Mouse (Mus musculus): ENCODE results near the gene Ryr1.
"Not testable (repeated sequence)": the region's sequence is repeated elsewhere in the genome, so short reads cannot be mapped to it uniquely, and the experiment has no call there.

Gene Ryr1

DNA sequence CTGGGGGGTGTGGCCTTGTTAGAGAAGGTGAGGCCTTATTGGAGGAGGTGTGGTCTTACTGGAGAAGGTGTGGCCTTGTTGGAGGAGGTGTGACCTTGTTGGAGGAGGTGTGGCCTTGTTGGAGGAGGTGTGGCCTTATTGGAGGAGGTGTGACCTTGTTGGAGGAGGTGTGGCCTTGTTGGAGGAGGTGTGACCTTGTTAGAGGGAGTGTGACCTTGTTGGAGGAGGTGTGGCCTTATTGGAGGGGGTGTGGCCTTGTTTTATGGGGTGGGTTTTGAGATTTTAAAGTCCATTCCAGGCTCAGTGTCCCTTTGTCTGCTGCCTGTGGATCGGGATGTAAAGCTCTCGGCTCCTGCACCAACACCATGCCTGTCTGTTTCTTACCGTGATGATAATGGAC, 40.6 kb downstream of the Ryr1 start:
- in situ Hi-C loops (cut with MboI, MseI) = no loop called here

DNA sequence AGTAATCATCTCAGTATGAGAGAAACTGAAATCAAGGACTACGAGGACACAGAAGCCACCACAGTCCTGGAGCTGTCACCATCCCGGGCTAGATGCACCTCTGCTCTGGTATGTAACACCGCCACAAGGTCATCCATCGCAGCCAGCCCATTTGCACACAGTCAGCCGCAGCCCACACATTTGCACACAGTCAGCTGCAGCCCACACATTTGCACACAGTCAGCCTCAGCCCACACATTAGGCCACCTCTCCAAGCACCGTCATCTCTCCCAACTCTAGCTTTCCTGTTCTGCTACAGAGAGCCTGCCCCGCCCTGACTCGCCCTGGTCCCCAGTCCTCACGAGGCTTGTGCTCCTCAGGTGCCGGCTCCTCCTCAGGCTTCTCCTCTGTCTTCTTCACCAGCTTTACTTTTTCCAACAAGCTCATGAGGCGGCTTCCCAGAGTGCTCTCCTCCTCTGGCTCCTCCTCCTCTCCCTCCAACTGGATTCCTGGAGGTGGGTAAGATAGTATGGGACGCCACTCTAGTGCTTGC, 45.5 kb downstream of the Ryr1 start:
- in situ Hi-C loops (cut with MboI, MseI) = loop anchor here (10.0 kb wide), 1 partner anchor 965 kb away; no protein-coding TSS in a partner anchor

DNA sequence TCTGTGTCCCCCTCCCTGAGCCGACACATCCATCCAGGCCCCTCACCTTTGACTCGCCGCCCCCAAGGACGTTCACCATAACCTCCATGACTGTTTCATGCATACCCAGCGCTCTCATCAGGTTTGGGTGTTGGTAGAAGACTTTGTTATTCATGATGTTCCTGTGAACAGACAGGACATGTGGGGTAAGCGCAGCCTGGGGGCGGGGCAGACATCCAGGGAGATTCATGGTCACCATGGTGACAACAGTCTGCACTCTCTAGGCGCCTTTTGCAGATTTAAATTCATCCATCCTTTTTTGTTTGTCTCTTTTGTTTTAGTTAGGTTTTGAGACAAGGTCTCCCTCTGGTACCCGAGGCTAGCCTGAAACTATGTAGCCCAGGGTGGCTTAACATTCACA, 48.0 kb downstream of the Ryr1 start:
- in situ Hi-C loops (cut with MboI, MseI) = loop anchor here (10.0 kb wide), 1 partner anchor 962 kb away; no protein-coding TSS in a partner anchor

DNA sequence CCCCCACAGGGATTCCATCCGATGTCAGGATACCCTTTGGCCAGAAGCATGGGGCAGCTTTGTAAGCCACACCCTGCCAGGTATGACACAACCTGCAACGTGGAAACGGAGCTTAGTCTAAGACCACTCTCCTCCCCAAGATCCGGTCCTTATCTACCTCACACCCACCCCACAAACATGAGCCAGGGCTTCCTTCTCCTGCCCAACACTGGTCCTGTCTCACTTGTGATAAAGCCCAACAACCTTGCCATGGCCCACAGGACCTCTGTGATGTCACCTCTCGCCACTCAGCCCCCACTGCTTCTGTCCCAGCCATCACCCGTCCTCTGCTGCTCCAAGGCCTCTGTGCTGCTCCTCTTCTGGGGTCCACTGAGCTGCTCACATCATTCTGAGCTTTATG, 49.8 kb downstream of the Ryr1 start:
- in situ Hi-C loops (cut with MboI, MseI) = loop anchor here (10.0 kb wide), 1 partner anchor 960 kb away; no protein-coding TSS in a partner anchor

DNA sequence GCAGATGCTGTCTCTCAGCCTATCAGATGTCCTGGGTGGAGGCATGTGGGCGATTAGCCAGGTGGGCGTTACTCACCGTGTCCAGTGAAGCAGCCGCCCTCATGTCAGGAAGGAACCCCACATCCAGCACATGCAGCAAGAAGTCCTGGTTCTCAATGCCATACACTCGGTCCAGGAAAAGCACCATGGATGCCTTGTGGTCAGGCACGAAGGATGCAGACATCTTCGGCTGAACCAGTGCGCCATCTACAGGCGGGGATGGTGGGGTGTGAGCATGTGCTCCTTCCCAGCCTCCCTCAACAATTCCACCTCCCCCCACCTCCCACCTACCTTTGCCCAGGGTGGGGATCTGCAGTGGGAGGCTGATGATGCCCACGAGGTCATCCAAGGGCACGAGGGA, 52.3 kb downstream of the Ryr1 start:
- in situ Hi-C loops (cut with MboI, MseI) = loop anchor here (10.0 kb wide), 1 partner anchor 958 kb away; no protein-coding TSS in a partner anchor

DNA sequence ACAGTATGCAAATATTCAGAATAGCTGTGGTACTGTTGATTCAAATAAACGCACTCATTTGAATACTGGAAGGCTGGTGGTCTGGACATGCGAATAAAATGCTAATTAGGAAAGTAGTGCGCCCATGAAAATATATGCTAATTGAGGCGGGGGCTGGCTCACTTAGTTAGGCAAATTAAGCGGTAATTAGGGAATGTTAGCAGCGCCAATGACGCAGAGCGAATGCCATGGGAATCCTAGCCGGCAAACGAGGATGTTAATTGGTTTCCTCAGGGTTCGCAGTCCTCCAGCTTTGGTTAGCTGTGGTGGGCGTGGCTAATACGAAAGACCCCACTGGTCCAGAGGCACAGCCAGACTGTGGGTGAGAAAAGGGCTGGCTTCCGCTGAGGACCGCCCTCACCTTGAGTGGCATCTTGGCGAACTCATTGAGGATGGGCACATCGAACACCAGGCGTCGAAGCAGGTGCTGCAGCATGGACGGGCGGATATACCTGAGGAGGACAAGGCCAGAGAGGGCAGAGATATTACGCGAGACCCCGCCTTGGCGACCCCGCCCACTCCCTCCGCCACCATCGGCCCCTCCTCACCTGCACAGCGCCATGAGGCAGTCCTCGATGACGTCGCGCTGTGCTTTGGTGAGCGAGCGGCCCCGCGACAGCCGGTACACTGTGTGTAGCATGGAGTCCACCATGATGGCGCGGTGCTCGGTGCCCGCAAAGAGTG, 53.6 kb downstream of the Ryr1 start:
- in situ Hi-C loops (cut with MboI, MseI) = loop anchor here (10.0 kb wide), 1 partner anchor 957 kb away; no protein-coding TSS in a partner anchor

DNA sequence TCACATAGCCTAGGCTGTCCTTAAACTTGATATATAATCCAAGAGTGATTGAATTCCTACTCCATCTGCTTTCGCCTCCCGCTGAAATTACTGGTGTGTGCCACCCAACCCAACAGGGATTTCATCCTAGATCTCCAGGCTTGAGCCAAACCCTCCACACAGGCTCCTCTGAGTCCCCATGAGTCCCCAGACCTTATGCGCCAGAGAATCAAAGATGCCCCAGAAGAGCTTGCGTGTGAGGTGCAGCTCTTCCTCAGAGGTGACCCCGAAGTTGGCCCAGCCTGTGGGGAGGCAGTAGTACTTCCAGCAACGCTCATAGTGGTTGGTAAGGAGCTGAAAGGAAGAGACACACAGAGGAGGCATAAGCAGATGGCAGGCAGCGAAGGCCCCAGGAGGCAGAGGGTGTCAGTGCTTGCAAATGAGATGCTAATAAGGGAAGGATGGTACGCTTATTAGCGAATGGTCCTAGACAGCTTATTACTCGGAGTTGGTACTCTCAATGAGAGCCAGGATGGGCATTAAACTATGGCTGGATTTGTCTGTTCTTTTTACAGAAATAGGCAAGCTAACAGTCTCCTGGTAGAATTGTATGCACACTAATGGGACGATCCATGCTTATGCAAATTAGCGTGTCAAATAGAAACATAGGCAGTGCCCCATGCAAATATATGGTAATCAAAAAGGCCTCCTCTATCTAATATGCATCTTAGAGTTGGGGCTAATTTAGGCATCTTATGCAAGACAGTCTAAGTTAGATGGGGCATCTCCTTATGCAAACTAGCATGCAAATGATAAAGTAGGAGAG, 54.4 kb downstream of the Ryr1 start:
- in situ Hi-C loops (cut with MboI, MseI) = loop anchor here (10.0 kb wide), 1 partner anchor 956 kb away; no protein-coding TSS in a partner anchor

DNA sequence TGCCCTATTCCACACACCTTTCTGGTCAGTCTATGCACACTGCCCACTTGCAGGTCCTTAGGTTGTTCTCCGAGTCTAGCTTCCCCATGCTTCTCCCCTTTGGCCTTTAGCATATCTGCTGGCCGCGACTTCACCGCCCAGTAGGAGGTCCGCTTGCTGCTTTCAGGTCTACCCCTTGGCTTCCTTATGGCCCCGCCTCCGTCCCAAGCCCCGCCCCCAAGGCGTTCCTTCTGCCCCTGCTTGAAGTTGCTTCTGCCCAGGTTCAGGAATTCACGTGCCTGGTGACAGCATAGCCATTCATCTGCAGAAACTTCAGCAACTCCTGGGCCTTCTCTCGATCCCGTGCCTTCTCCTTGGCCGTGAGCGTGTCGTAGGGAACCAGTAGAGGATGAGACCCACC, 57.2 kb downstream of the Ryr1 start:
- in situ Hi-C loops (cut with MboI, MseI) = no loop called here

DNA sequence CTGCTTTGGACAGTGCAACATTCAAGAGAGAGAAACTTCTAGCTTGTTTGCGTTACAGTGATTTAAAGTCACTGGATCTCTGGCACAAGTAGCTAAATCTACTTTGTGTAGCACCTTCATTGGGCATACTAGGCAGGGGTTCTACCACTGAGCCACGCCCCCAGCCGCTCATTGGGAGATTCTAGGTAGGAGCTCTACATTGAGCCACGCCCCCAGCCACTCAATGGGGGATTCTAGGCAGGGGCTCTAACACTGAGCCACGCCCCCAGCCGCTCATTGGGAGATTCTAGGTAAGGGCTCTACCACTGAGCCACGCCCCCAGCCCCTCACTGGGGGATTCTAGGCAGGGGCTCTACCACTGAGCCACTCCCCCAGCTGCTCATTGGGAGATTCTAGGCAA, 61.5 kb downstream of the Ryr1 start:
- in situ Hi-C loops (cut with MboI, MseI) = not testable (repeated sequence)

DNA sequence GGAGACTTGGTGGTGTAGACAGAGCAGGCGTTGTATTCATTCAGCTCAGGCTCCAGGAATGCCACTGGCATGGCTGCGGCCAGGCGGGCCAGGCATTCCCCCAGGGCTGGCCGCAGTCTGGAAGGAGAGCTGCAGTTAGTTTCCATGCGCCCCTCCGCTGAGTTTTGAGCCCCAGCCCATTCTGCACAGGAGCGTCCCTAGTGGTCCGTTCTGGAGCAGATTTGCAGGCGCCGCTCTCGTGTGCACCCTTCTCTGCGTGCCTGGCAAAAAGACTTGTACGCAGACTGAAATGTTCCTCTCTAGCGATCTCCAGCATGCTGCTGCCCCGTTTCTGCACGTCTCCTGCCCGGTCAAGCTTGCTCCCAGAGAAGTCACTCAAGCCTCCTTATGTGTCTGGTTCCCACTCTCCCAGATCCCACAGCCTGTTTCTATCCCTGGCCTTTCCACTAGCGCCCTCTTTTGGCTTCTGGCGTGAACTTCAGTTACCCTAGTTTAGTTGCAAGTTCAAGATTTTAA, 63.4 kb downstream of the Ryr1 start:
- in situ Hi-C loops (cut with MboI, MseI) = no loop called here

DNA sequence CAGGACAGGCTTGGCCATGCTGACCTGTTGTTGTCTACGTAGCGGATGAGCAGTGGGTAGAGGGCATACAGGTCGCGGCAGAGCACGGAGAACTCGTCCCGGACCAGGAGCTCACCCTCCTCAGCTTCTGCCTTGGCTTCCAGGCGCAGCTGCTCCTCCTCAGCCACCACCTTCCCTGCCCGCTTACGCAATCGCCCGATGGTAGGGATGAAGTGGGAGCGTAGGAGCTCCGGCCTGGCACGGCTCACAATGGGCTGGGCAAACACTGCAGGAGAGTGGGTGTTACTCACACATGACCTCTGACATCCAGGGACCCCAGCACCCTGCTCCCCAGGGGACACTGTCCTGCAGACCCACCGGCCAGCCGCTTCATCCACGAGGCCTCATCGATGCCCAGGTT, 65.5 kb downstream of the Ryr1 start:
- in situ Hi-C loops (cut with MboI, MseI) = no loop called here

DNA sequence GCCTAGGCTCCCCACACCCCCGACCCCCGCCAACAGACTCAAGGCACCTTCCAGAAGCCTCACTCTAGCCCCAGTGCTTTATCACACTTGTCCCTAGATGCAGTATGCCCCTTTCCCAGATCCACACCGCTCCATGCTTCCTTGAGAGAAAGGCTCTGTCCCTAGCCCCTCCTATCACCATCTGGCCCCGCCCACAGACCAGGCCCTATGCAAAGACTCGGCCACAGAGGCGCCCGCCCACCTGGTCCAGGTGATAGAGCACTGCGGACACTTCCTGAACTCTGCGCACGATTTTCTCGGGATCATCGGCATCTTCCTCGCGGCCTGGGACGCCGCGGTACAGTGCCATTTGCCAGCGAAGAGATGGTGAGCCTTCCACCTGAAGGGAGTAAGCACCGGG, 72.2 kb downstream of the Ryr1 start:
- in situ Hi-C loops (cut with MboI, MseI) = no loop called here

DNA sequence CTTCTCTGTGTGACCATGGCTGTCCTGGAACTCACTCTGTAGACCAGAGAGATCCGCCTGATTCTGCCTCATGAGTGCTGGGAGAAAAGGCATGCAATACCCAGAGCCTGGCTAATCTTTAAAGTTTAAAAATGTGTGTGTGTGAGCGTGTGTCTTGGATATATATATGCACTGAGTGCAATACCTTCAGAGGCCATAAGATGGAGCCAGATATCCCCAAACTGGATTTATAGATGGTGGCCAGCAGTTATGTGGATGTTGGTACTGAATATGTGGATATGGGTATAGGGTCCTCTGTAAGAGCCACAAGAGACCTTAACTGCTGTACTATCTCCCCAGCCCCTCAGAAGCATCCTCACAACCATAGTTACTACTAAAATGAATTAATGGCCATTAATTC, 74.2 kb downstream of the Ryr1 start:
- in situ Hi-C loops (cut with MboI, MseI) = no loop called here

DNA sequence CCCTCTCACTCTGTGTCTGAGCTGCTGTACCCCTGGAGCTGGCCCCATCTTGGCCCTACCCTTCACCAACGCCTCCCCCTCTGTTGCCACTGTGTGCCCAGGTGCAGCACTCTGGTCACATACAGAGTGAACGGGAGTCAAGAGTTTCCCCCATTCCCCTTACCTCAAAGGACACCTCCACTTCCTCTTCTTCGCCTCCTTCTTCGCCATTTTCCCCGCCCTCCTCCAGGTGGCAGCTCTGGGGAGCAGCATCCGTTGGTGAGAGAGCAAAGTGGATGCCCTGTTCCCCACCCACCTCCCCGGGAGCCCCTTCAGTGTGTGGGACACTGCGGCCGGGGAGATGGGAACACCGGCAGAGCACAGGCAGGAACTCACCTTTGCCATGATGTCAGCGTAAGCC, 76.4 kb downstream of the Ryr1 start:
- in situ Hi-C loops (cut with MboI, MseI) = no loop called here

DNA sequence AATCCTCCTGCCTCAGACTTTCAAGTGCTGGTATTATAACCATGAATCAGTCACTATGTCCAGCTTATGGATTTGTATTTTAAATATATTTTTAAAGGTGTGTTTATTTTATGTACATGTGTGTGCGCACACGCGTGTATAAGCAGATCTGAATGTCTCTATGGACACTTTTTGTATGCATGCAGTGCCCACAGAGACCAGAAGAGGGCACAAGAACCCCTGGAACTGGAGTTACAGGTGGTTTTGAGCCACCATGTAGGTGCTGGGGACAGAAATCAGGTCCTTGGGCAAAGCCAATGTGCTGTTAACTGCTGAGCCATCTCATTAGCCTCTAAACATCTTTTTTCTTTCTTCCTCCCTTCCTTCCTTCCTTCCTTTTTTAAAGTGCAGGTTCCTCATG, 76.9 kb downstream of the Ryr1 start:
- in situ Hi-C loops (cut with MboI, MseI) = no loop called here

DNA sequence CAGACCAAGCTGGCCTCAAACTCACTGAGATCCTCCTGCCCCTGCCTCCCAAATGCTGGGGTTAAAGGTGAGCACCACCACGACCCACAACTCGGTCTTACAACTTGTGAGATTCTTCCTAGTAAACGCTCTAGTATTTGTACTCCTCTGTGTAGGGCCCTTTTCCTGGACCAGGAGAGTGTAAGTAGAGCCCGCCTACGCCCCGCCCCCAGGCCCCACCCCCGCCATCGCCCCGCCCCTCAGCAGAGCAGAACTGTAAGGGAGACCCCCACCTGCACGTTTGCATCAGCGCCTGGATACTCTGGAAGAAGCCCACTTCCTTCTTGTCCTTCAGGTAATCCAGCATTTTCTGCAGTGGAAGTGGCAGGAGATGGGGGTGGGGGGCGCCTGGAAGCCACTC, 78.4 kb downstream of the Ryr1 start:
- in situ Hi-C loops (cut with MboI, MseI) = no loop called here

DNA sequence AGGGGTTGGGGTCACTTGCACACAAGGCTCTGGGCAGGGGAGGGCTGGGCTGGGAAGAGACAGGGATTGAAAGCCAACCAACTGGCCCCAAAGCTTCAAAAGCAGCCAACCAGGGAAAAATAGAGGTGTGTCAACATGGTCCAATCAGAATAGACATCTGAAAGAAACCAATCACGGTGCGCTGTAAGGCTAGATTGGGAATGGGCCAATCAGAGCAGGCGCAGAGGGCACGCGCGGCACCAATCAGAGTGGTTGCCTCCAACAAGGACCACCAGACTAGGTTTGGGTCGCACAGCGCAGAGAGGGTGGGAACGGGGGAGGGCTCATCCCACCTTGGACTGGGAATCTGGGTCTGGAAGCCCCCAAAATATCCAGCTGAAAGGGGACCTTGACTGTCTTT, 80.7 kb downstream of the Ryr1 start:
- in situ Hi-C loops (cut with MboI, MseI) = no loop called here

DNA sequence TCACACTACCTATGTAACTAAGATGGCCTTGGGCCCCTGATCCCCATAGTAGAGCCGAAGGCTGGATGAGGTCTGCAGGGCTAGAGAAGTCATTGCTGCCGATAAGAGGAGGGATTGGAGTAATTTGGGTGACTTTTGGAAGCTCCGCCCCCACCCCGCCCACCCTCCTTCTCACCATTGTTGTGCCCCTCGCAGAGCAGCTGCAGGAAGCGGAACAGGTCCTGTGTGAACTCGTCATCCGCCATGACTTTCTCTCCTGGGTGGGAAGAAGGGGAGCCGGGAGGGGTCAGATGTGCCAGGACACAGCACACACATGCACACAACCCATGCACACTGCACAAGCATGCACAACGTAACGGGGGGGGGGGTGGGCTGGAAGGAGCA, 81.3 kb downstream of the Ryr1 start:
- in situ Hi-C loops (cut with MboI, MseI) = no loop called here

DNA sequence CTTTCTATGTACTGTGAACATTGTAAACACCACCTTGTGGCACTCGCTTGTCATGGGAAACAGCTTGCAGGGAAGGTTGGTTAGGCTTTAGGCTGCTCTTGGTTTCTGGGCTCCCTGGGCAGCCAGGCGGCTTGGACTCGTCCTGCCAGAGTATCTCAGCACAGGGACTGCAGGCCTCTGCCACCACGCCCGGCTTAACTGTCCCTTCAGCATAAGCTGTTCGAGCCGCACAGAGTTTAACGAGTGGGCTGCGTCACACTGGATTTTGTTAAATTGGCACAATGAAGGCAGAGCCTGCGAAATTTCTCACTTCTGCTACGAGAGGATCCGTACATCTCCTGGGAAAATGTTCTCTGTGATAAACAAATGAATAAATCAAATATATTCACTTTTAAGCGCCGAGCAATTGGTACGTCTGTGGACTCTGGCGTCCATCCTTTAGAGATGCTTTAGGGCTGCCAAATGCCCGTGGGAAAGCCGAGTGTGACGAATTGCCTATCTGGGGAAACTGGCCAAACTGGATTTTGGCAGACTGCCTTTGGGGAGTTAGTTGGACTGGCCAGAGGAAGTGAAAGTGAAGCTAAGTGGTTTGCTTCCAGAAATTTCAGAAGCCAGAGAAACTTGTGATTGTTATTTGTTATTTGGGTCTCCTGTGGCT, 81.8 kb downstream of the Ryr1 start:
- in situ Hi-C loops (cut with MboI, MseI) = no loop called here

DNA sequence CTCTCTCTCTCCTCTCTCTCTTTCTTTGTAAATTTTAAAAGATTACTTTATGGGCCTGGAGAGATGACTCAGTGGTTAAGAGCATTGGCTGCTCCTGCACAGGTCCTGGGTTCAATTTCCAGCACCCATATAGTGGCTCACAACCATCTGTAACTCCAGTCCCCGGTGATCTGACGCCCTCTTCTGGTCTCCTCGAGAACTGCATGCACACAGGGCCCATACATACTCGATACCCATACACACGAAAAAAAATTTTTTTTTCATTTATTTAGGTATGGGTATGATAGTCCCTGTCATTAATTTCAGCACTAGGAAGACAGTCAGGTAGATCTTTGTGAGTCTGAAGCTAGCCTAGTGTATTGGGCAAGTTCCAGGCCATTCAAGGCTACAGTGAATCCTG, 83.8 kb downstream of the Ryr1 start:
- in situ Hi-C loops (cut with MboI, MseI) = no loop called here

DNA sequence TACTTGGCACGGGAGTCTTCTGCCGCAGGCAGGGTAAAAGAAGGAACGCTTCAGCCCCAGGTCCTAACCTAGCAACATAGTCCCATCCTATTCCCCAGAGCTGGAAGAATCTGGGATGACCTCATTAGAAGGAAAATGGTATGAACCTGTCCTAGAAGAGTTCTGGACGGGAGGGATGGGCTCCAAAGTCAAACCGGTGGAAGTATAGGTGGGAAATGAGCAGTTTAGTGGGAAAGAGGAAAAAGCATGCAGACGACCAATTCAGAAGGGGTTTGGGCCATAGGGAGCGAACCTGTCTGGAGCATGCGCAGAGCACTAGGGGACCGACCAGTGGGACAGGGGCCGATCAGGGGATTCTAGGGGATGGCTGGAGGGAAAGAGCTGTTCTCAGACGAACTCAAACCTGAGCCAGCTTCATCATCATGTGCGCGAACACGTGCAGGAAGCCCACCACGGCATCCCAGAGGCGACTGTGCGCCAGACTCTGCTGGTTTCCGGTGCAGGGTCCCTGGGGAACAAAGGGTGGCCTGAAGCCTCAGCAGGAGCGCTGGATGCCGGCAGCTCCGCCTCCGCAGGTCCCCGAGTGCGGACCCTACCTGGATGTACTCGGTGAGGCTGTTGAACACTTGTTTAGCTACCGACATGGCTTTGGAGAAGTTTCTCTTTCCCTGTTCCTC, 84.9 kb downstream of the Ryr1 start:
- in situ Hi-C loops (cut with MboI, MseI) = no loop called here

Data from regulatory T cell (primary cell).